Mouse (Mus musculus): ENCODE results near the gene Tdpoz4. TPM values are rescaled to one million over a fixed set of nuclear protein-coding genes. Genes with fewer than 3 reads are reported as not detected.
"Not testable (repeated sequence)": the region's sequence is repeated elsewhere in the genome, so short reads cannot be mapped to it uniquely, and the experiment has no call there.

Tdpoz4 gene
- polyA plus RNA-seq (2011; ENCODE audit: insufficient read depth, insufficient read length, low replicate concordance, missing spikeins): not detected in 2 replicates

DNA sequence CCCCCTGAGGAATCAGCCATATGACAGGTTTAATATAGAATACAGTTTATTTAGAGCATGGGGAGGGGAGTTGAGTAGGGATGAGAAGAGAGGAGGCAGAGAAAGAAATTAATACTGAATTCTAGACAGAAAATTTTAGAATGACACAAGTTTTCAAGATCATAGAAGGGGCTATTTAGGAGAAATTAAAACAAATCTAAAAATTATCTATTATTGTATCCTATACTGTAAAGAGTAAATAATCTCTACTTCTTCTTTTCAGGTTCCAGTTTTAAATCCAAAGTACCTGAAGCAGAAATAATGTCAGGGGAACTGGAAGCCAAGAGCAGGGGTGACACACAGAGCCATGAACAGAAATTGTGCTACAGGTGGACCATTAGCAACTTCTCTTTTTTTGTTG, at the start of gene Tdpoz4:
Tdpoz4 (plus strand) TSS at position 301 of the 400 bp plus-strand sequence.
- H3K27ac ChIP-seq (ENCODE audit: control insufficient read depth, insufficient read depth, low read depth, low read length, poor library complexity); H3K4me3 ChIP-seq (replicated peaks; ENCODE audit: control insufficient read depth, low read depth, low read length); H3K4me1 ChIP-seq (ENCODE audit: control insufficient read depth, insufficient read depth, low read length): not testable (repeated sequence)

- not testable (repeated sequence) for H3K27ac ChIP-seq (ENCODE audit: control insufficient read depth, insufficient read depth, low read depth, low read length, poor library complexity); H3K4me1 ChIP-seq (ENCODE audit: control insufficient read depth, insufficient read depth, low read length); H3K4me3 ChIP-seq (replicated peaks; ENCODE audit: control insufficient read depth, low read depth, low read length)
- WGBS: 81% methylated on average over 18 of the region's 18 CpGs
Observed at GRCm38 (mm10) chr3:93754022-93754421, 42.2 kb upstream of the Tdpoz4 start.

- H3K4me3 ChIP-seq (replicated peaks; ENCODE audit: control insufficient read depth, low read depth, low read length); H3K4me1 ChIP-seq (ENCODE audit: control insufficient read depth, insufficient read depth, low read length); H3K27ac ChIP-seq (ENCODE audit: control insufficient read depth, insufficient read depth, low read depth, low read length, poor library complexity): not testable (repeated sequence)
- 81% methylated on average over 1 of the region's 1 CpGs for WGBS
Observed at GRCm38 (mm10) chr3:93772700-93773099, 23.5 kb upstream of the Tdpoz4 start, which contains the start of gene Gm5773. Gm5773 (plus strand) TSS chr3:93773000.

DNA sequence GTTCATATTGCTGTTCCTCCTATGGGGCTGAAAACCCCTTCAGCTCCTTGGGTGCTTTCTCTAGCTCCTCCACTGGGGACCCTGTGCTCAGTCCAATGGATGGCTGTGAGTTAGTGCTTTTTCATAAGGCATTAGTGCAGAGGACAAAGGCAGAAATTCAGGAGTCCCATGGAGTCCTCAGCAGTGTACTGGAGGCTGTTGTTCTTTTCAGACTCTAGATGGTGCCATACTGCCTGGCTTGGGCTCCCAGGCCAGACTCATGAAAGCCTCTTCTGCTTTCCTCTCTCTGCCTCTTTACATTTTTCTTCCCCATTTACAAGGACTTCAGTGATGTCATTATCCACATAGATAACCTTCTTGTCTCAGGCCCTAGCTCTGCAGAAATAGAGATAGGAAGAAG, 17.1 kb downstream of the Tdpoz4 start:
- not testable (repeated sequence) for H3K4me3 ChIP-seq (replicated peaks; ENCODE audit: control insufficient read depth, low read depth, low read length); H3K27ac ChIP-seq (ENCODE audit: control insufficient read depth, insufficient read depth, low read depth, low read length, poor library complexity); H3K4me1 ChIP-seq (ENCODE audit: control insufficient read depth, insufficient read depth, low read length)

- not testable (repeated sequence) for H3K4me1 ChIP-seq (ENCODE audit: control insufficient read depth, insufficient read depth, low read length); H3K4me3 ChIP-seq (replicated peaks; ENCODE audit: control insufficient read depth, low read depth, low read length); H3K27ac ChIP-seq (ENCODE audit: control insufficient read depth, insufficient read depth, low read depth, low read length, poor library complexity)
- WGBS: 65% methylated on average over 1 of the region's 1 CpGs
Observed at GRCm38 (mm10) chr3:93825720-93826119, 29.5 kb downstream of the Tdpoz4 start, which contains the start of gene Tdpoz3. Tdpoz3 (plus strand) TSS chr3:93826020.

Other genes starting within 250 kb of the Tdpoz4 start
- 70.0 and 138 TPM in 2 replicates for gene S100a10, start 241.3 kb upstream of the Tdpoz4 start, polyA plus RNA-seq (2011; ENCODE audit: insufficient read depth, insufficient read length, low replicate concordance, missing spikeins)
- gene Tdpoz2, start 143.7 kb upstream of the Tdpoz4 start, polyA plus RNA-seq (2011; ENCODE audit: insufficient read depth, insufficient read length, low replicate concordance, missing spikeins): not detected in 2 replicates
- not detected in 2 replicates for gene Tdpoz1, start 120.1 kb upstream of the Tdpoz4 start, polyA plus RNA-seq (2011; ENCODE audit: insufficient read depth, insufficient read length, low replicate concordance, missing spikeins)
- not detected in 2 replicates for gene Gm37596, start 103.3 kb upstream of the Tdpoz4 start, polyA plus RNA-seq (2011; ENCODE audit: insufficient read depth, insufficient read length, low replicate concordance, missing spikeins)
- not detected in 2 replicates for gene Gm5773, start 23.4 kb upstream of the Tdpoz4 start, polyA plus RNA-seq (2011; ENCODE audit: insufficient read depth, insufficient read length, low replicate concordance, missing spikeins)
- not detected in 2 replicates for gene Tdpoz3, start 29.6 kb downstream of the Tdpoz4 start, polyA plus RNA-seq (2011; ENCODE audit: insufficient read depth, insufficient read length, low replicate concordance, missing spikeins)
- not detected in 2 replicates for gene Gm9117, start 147.1 kb downstream of the Tdpoz4 start, polyA plus RNA-seq (2011; ENCODE audit: insufficient read depth, insufficient read length, low replicate concordance, missing spikeins)
- gene Tdpoz5, start 164.9 kb downstream of the Tdpoz4 start, polyA plus RNA-seq (2011; ENCODE audit: insufficient read depth, insufficient read length, low replicate concordance, missing spikeins): not detected in 2 replicates

Data from bone marrow, adult 2 months (tissue).